ENCODE assay signal across 8 mouse cellular contexts in genomic region chr13:95281740-95282673, GRCm38 (mm10). TPM values are rescaled to one million over a fixed set of nuclear protein-coding genes. Genes with fewer than 3 reads are reported as not detected.
DNase-seq lines count a peak whose midpoint lies in the region; ATAC-seq and TF ChIP-seq lines count a peak whose summit lies in the region.

No protein-coding gene starts in this region.

- no peaks in the 10 kb centered on the region for H3K36me3 ChIP-seq in forebrain, embryonic 11.5 days (ENCODE audit: control insufficient read depth, insufficient read depth, low read length)
- no peaks in the 10 kb centered on the region for H3K36me3 ChIP-seq in forebrain, postnatal 0 days (ENCODE audit: insufficient read depth)
- H3K36me3 ChIP-seq in neural tube, embryonic 15.5 days = no peaks in the 10 kb centered on the region

- TF ChIP-seq CTCF in forebrain, postnatal 0 days (IDR thresholded peaks at IDR 0.05; ENCODE audit: low read depth) = no peak

- DNase-seq in forebrain, embryonic 11.5 days (ENCODE audit: low spot score) = peak; percentile 53
- no peak for DNase-seq in forebrain, postnatal 0 days
- DNase-seq in neural tube, embryonic 10.5 days (ENCODE audit: extremely low spot score, low spot score) = peak; percentile 25
- DNase-seq in kidney, postnatal 36 days = peak; percentile 51 to 57
- no peak for DNase-seq in cerebellum, adult 11 months

- H3K4me3 ChIP-seq in forebrain, embryonic 11.5 days (ENCODE audit: low read depth, low read length) = no peak overlapping the region
- no peak overlapping the region for H3K4me3 ChIP-seq in forebrain, postnatal 0 days (ENCODE audit: low read depth, low read length)
- no peak overlapping the region for H3K4me3 ChIP-seq in neural tube, embryonic 15.5 days (replicated peaks)

- H3K27ac ChIP-seq in forebrain, embryonic 11.5 days (ENCODE audit: low read depth, low read length) = no peak overlapping the region
- H3K27ac ChIP-seq in forebrain, postnatal 0 days (ENCODE audit: low read depth, low read length) = no peak overlapping the region
- H3K27ac ChIP-seq in neural tube, embryonic 15.5 days (replicated peaks) = no peak overlapping the region

- H3K27me3 ChIP-seq in forebrain, embryonic 11.5 days (ENCODE audit: control insufficient read depth, insufficient read depth, low read length) = no peaks in the 10 kb centered on the region
- no peaks in the 10 kb centered on the region for H3K27me3 ChIP-seq in forebrain, postnatal 0 days (ENCODE audit: insufficient read depth, low read length)
- no peaks in the 10 kb centered on the region for H3K27me3 ChIP-seq in neural tube, embryonic 15.5 days (replicated peaks)

- no peaks in the 10 kb centered on the region for H3K4me1 ChIP-seq in forebrain, embryonic 11.5 days (replicated peaks; ENCODE audit: control insufficient read depth, insufficient read depth, low read length)
- H3K4me1 ChIP-seq in forebrain, postnatal 0 days (ENCODE audit: insufficient read depth) = no peaks in the 10 kb centered on the region
- H3K4me1 ChIP-seq in neural tube, embryonic 15.5 days = no peaks in the 10 kb centered on the region

- H3K4me2 ChIP-seq in forebrain, embryonic 11.5 days (ENCODE audit: low read depth, low read length, severe bottlenecking) = no peak overlapping the region
- no peak overlapping the region for H3K4me2 ChIP-seq in forebrain, postnatal 0 days (ENCODE audit: low read depth)
- no peak overlapping the region for H3K4me2 ChIP-seq in neural tube, embryonic 15.5 days

- no peaks in the 10 kb centered on the region for H3K9me3 ChIP-seq in forebrain, embryonic 11.5 days (ENCODE audit: control insufficient read depth, low read length)
- H3K9me3 ChIP-seq in forebrain, postnatal 0 days (ENCODE audit: low read length) = no peaks in the 10 kb centered on the region
- no peaks in the 10 kb centered on the region for H3K9me3 ChIP-seq in neural tube, embryonic 15.5 days (replicated peaks)

- 29% methylated on average over 6 of the region's 7 CpGs for WGBS in forebrain, embryonic 11.5 days
- 31% methylated on average over 7 of the region's 7 CpGs for WGBS in forebrain, postnatal 0 days
- 42% methylated on average over 6 of the region's 7 CpGs for WGBS in neural tube, embryonic 15.5 days

- ATAC-seq in forebrain, embryonic 11.5 days (replicated peaks; ENCODE audit: low FRiP score) = no peak
- no peak for ATAC-seq in forebrain, postnatal 0 days
- ATAC-seq in neural tube, embryonic 15.5 days (ENCODE audit: low FRiP score) = no peak
- ATAC-seq in inflammation-experienced regulatory T-cells, adult 6 months = no peak
- no peak for ATAC-seq in activated CD4-positive, CD25-positive, alpha-beta regulatory T cell, adult 4 months

- H3K9ac ChIP-seq in forebrain, embryonic 11.5 days (ENCODE audit: low read length) = no peak overlapping the region
- H3K9ac ChIP-seq in forebrain, postnatal 0 days = no peak overlapping the region
- no peak overlapping the region for H3K9ac ChIP-seq in neural tube, embryonic 15.5 days (replicated peaks)

RNA-seq across cellular contexts. Expression of gene Pde8b, which starts 31.9 kb away (rescaled TPM):
- polyA plus RNA-seq in forebrain, embryonic 11.5 days (2014; fragmentation: Nextera tagmentation; extraction: Ambion mirVana) = 1.7 and 2.3 TPM in 2 replicates
- 15.5 and 21.1 TPM in 2 replicates for total RNA-seq in forebrain, postnatal 0 days (2014; rRNA removed)
- 4.8 and 6.5 TPM in 2 replicates for polyA plus RNA-seq in forebrain, postnatal 0 days (2015; fragmentation: Nextera tagmentation; extraction: Ambion mirVana)
- polyA plus RNA-seq in neural tube, embryonic 15.5 days (2015; fragmentation: Nextera tagmentation; extraction: Ambion mirVana) = 8.5 and 9.7 TPM in 2 replicates
- polyA plus RNA-seq in inflammation-experienced regulatory T-cells, adult 6 months (2017; shearing (Covaris generic)) = 1 to 10 TPM in 2 of 3 experiments, under 1 TPM in 1; 0.29 to 1.6 (median 1.5) TPM
- 1 to 10 TPM in 1 of 2 experiments, under 1 TPM in 1; 0.54 to 1.2 TPM for polyA plus RNA-seq in activated CD4-positive, CD25-positive, alpha-beta regulatory T cell, adult 4 months (2017; shearing (Covaris generic))

RNA-seq across cellular contexts. Expression of gene Zbed3, which starts 41.4 kb away (rescaled TPM):
- polyA plus RNA-seq in forebrain, embryonic 11.5 days (2014; fragmentation: Nextera tagmentation; extraction: Ambion mirVana) = 63.9 and 64.5 TPM in 2 replicates
- total RNA-seq in forebrain, postnatal 0 days (2014; rRNA removed) = 11.1 and 15.8 TPM in 2 replicates
- 30.8 and 31.4 TPM in 2 replicates for polyA plus RNA-seq in forebrain, postnatal 0 days (2015; fragmentation: Nextera tagmentation; extraction: Ambion mirVana)
- polyA plus RNA-seq in neural tube, embryonic 15.5 days (2015; fragmentation: Nextera tagmentation; extraction: Ambion mirVana) = 31.7 and 40.6 TPM in 2 replicates
- 1 to 10 TPM; 1.2 to 3.7 (median 2.5) TPM for polyA plus RNA-seq in inflammation-experienced regulatory T-cells, adult 6 months (2017; shearing (Covaris generic))
- 1 to 10 TPM; 1.5 to 1.9 TPM for polyA plus RNA-seq in activated CD4-positive, CD25-positive, alpha-beta regulatory T cell, adult 4 months (2017; shearing (Covaris generic))

Comparison
In these comparisons a context has a peak if more than half of its experiments do, and no peak if none do; other contexts are left out.
1. DNase-seq: peak in forebrain, embryonic 11.5 days (single experiment), neural tube, embryonic 10.5 days (single experiment) and kidney, postnatal 36 days (2 of 2); none in forebrain, postnatal 0 days (single experiment) and cerebellum, adult 11 months (single experiment).